Comparison of ENCODE assay signal across 18 mouse cellular contexts in genomic region chr17:63356202-63356601, GRCm38 (mm10).
DNase-seq lines count a peak whose midpoint lies in the region; ATAC-seq and TF ChIP-seq lines count a peak whose summit lies in the region.
"Had no signal": no experiment of that assay in that cellular context is flagged by ENCODE, and none has a peak within 500 bp of the region (broad histone marks: within the 10 kb centered on the region; RNA-seq: fewer than 3 reads in every experiment).

No protein-coding gene starts in this region.

- no peak overlapping the region for H3K4me2 ChIP-seq in stomach, postnatal 0 days (replicated peaks; ENCODE audit: low read depth)
- no peak overlapping the region for H3K4me2 ChIP-seq in heart, embryonic 12.5 days
- H3K4me2 ChIP-seq in kidney, embryonic 14.5 days (replicated peaks; ENCODE audit: low read depth, low read length) = no peak overlapping the region
- H3K4me2 ChIP-seq: embryonic facial prominence, embryonic 12.5 days; forebrain, embryonic 15.5 days; hindbrain, embryonic 13.5 days had no signal

- no peak overlapping the region for H3K27ac ChIP-seq in stomach, postnatal 0 days (replicated peaks)
- H3K27ac ChIP-seq in heart, embryonic 12.5 days (ENCODE audit: poor library complexity, severe bottlenecking) = no peak overlapping the region
- no peak overlapping the region for H3K27ac ChIP-seq in kidney, embryonic 14.5 days (ENCODE audit: low read depth, low read length)
- H3K27ac ChIP-seq: embryonic facial prominence, embryonic 12.5 days; forebrain, embryonic 15.5 days; hindbrain, embryonic 13.5 days; hindbrain, postnatal 0 days had no signal

- ATAC-seq in common myeloid progenitor, adult 5-6 weeks (replicated peaks; ENCODE audit: low read depth, poor library complexity, severe bottlenecking) = peak; percentile 89
- ATAC-seq in monocyte, adult 5-6 weeks (replicated peaks; ENCODE audit: insufficient number of reproducible peaks, low FRiP score, low TSS enrichment, poor library complexity, severe bottlenecking) = peak; percentile 22; the same call in 1 of the 2 replicates
- no peak for ATAC-seq in stomach, postnatal 0 days (ENCODE audit: low FRiP score, low TSS enrichment)
- no peak for ATAC-seq in heart, embryonic 12.5 days (ENCODE audit: insufficient number of reproducible peaks, low FRiP score)
- ATAC-seq in kidney, embryonic 14.5 days (ENCODE audit: low FRiP score, low TSS enrichment) = no peak
- ATAC-seq: activated CD4-positive, CD25-positive, alpha-beta regulatory T cell, adult 4 months; forebrain, embryonic 15.5 days; hindbrain, postnatal 0 days had no signal

- H3K4me1 ChIP-seq in stomach, postnatal 0 days (replicated peaks; ENCODE audit: control insufficient read depth, insufficient read depth) = no peaks in the 10 kb centered on the region
- H3K4me1 ChIP-seq in heart, embryonic 12.5 days (replicated peaks) = peaks cover 3% of the 10 kb centered on the region
- H3K4me1 ChIP-seq in kidney, embryonic 14.5 days (ENCODE audit: control insufficient read depth, insufficient read depth, low read length) = no peaks in the 10 kb centered on the region
- H3K4me1 ChIP-seq: embryonic facial prominence, embryonic 12.5 days; forebrain, embryonic 15.5 days had no signal

- TF ChIP-seq CTCF in stomach, postnatal 0 days (IDR thresholded peaks at IDR 0.05; ENCODE audit: low read depth) = no peak

- no peak overlapping the region for H3K4me3 ChIP-seq in stomach, postnatal 0 days (ENCODE audit: low read depth, low read length)
- H3K4me3 ChIP-seq in heart, embryonic 12.5 days = no peak overlapping the region
- H3K4me3 ChIP-seq in kidney, embryonic 14.5 days (ENCODE audit: low read length) = no peak overlapping the region
- H3K4me3 ChIP-seq: embryonic facial prominence, embryonic 12.5 days; forebrain, embryonic 15.5 days; hindbrain, embryonic 13.5 days had no signal

- 70% methylated on average over 3 of the region's 3 CpGs for WGBS in stomach, postnatal 0 days
- 81% methylated on average over 3 of the region's 3 CpGs for WGBS in heart, embryonic 12.5 days
- 92% methylated on average over 3 of the region's 3 CpGs for WGBS in kidney, embryonic 14.5 days

- DNase-seq in 3T3-L1 (ENCODE audit: low read depth, low spot score) = peak; percentile 72
- DNase-seq in CD4-positive helper T cell, adult 2 months (ENCODE audit: low read depth, low spot score) = peak; percentile 44
- DNase-seq in retina, postnatal 1 day = no peak
- no peak for DNase-seq in stomach, postnatal 0 days (ENCODE audit: low spot score)
- DNase-seq: adrenal gland, postnatal 14 days; cerebellum, adult 18-20 months; cerebellum, postnatal 10 days; heart, postnatal 10 days; kidney, adult 11 months had no signal

- H3K27me3 ChIP-seq in stomach, postnatal 0 days (ENCODE audit: control insufficient read depth, insufficient read depth, low read length) = no peaks in the 10 kb centered on the region
- H3K27me3 ChIP-seq in heart, embryonic 12.5 days (replicated peaks) = no peaks in the 10 kb centered on the region
- no peaks in the 10 kb centered on the region for H3K27me3 ChIP-seq in kidney, embryonic 14.5 days (ENCODE audit: control insufficient read depth, insufficient read depth, low read length)
- H3K27me3 ChIP-seq: embryonic facial prominence, embryonic 12.5 days; forebrain, embryonic 15.5 days; hindbrain, embryonic 13.5 days had no signal

- TF ChIP-seq EP300 in stomach, postnatal 0 days (optimal IDR thresholded peaks at IDR 0.05) = no peak

- H3K9me3 ChIP-seq in stomach, postnatal 0 days (ENCODE audit: control insufficient read depth, low read length) = no peaks in the 10 kb centered on the region
- no peaks in the 10 kb centered on the region for H3K9me3 ChIP-seq in heart, embryonic 12.5 days (replicated peaks)
- no peaks in the 10 kb centered on the region for H3K9me3 ChIP-seq in kidney, embryonic 14.5 days (ENCODE audit: control insufficient read depth, low read length)
- H3K9me3 ChIP-seq: embryonic facial prominence, embryonic 12.5 days; forebrain, embryonic 15.5 days; hindbrain, embryonic 13.5 days had no signal

- no peaks in the 10 kb centered on the region for H3K36me3 ChIP-seq in stomach, postnatal 0 days (ENCODE audit: control insufficient read depth, insufficient read depth, low read length)
- H3K36me3 ChIP-seq in heart, embryonic 12.5 days = peaks cover 4% of the 10 kb centered on the region; the same call in 1 of the 2 replicates
- no peaks in the 10 kb centered on the region for H3K36me3 ChIP-seq in kidney, embryonic 14.5 days (ENCODE audit: control insufficient read depth, insufficient read depth, low read length)
- H3K36me3 ChIP-seq: embryonic facial prominence, embryonic 12.5 days had no signal

- H3K9ac ChIP-seq in stomach, postnatal 0 days (ENCODE audit: low read length) = no peak overlapping the region
- no peak overlapping the region for H3K9ac ChIP-seq in heart, embryonic 12.5 days
- H3K9ac ChIP-seq in kidney, embryonic 14.5 days (ENCODE audit: low read depth, low read length) = no peak overlapping the region
- H3K9ac ChIP-seq: embryonic facial prominence, embryonic 12.5 days; forebrain, embryonic 15.5 days; hindbrain, embryonic 13.5 days had no signal

Comparison
In these comparisons a context has a peak if more than half of its experiments do, and no peak if none do; other contexts are left out.
1. DNase-seq: peak in 3T3-L1 (single experiment) and CD4-positive helper T cell, adult 2 months (single experiment); none in retina, postnatal 1 day (single experiment) and stomach, postnatal 0 days (single experiment).
2. ATAC-seq: peak in common myeloid progenitor, adult 5-6 weeks (single experiment) and monocyte, adult 5-6 weeks (single experiment); none in stomach, postnatal 0 days (single experiment), heart, embryonic 12.5 days (single experiment) and kidney, embryonic 14.5 days (single experiment).